Mouse (Mus musculus): ENCODE results near the gene Xndc1.

GRCm38 (mm10) chr7:102076714-102077296 is 11.5 kb downstream of the Xndc1 start:
- peak; percentile 49 for TF ChIP-seq CTCF (IDR thresholded peaks at IDR 0.05; ENCODE audit: low read depth)
- TF ChIP-seq EP300 (IDR thresholded peaks at IDR 0.05; ENCODE audit: low read depth), result no peak
